Mouse (Mus musculus): ENCODE data around the gene Gsdma2.

- no peak for TF ChIP-seq POLR2A (IDR thresholded peaks at IDR 0.05; ENCODE audit: insufficient read length, low read depth)
- no peak for TF ChIP-seq POLR2AphosphoS2 (IDR thresholded peaks at IDR 0.05; ENCODE audit: insufficient read length, low read depth)
- no peak for TF ChIP-seq E2F4 (IDR thresholded peaks at IDR 0.05; ENCODE audit: insufficient read depth)
- TF ChIP-seq SRF (IDR thresholded peaks at IDR 0.05; ENCODE audit: control insufficient read depth, insufficient read length, low read depth): no peak
- no peak for TF ChIP-seq USF1 (IDR thresholded peaks at IDR 0.05; ENCODE audit: low read depth)
- no peak for TF ChIP-seq MYOG (IDR thresholded peaks at IDR 0.05; ENCODE audit: control insufficient read depth in 1 of 3, insufficient read depth in 1 of 3, insufficient read length in 2 of 3, low read depth in 2 of 3)
- no peak for TF ChIP-seq MAX (IDR thresholded peaks at IDR 0.05; ENCODE audit: low read depth)
- TF ChIP-seq TCF12 (IDR thresholded peaks at IDR 0.05; ENCODE audit: insufficient read depth, poor library complexity, severe bottlenecking): no peak
- TF ChIP-seq MYOD1 (IDR thresholded peaks at IDR 0.05; ENCODE audit: control insufficient read depth in 1 of 3, insufficient read length in 2 of 3, low read depth in 2 of 3): no peak
- no peak for TF ChIP-seq CEBPB (IDR thresholded peaks at IDR 0.05; ENCODE audit: insufficient read depth, poor library complexity, severe bottlenecking)
- TF ChIP-seq TCF3 (IDR thresholded peaks at IDR 0.05; ENCODE audit: insufficient read length, low read depth): no peak
- no peak for TF ChIP-seq REST (IDR thresholded peaks at IDR 0.05; ENCODE audit: insufficient read depth, insufficient read length)
These were observed 33.5 kb downstream of the Gsdma2 start for GRCm38 (mm10) chr11:98680023-98680422.

Data from myocyte (in vitro differentiated cells).